Mouse (Mus musculus) lung, embryonic 14.5 days (tissue): ENCODE data around the gene Adgrg3. TPM values are rescaled to one million over a fixed set of nuclear protein-coding genes. Genes with fewer than 3 reads are reported as not detected.
A peak's percentile ranks its signal among the peaks of the same experiment; 100 is the strongest.
"Not testable (repeated sequence)": the region's sequence is repeated elsewhere in the genome, so short reads cannot be mapped to it uniquely, and the experiment has no call there.

Source experiments
- ATAC-seq: fragments of 200-750 bp; cut with Nextera tagmentation; 2 replicates; pipeline ENCODE4 v1.8.0; 2017; ENCODE audit warnings: mild to moderate bottlenecking, moderate TSS enrichment, moderate library complexity; ENCODE audit not compliant: insufficient read depth
- DNase-seq: peaks from one replicate; pipeline ENCODE4 v3.0.0-alpha.2; 2015
- H3K27ac ChIP-seq: fragments of 300-500 bp; sonication (generic); 2 replicates; pipeline ENCODE4 v1.5.1; 2014; ENCODE audit warnings: low read depth, mild to moderate bottlenecking, moderate library complexity
- H3K27me3 ChIP-seq: fragments of 300-500 bp; sonication (generic); 2 replicates; pipeline ENCODE4 v1.6.1; 2014; ENCODE audit warnings: low read length, control low read depth; ENCODE audit not compliant: insufficient read depth
- H3K36me3 ChIP-seq: fragments of 300-500 bp; sonication (generic); 2 replicates; pipeline ENCODE4 v1.6.1; 2014; ENCODE audit warnings: control low read depth; ENCODE audit not compliant: insufficient read depth
- H3K4me1 ChIP-seq: fragments of 300-500 bp; sonication (generic); 2 replicates; pipeline ENCODE4 v1.6.1; 2014; ENCODE audit warnings: antibody characterized with exemption, control low read depth; ENCODE audit not compliant: insufficient read depth
- H3K4me2 ChIP-seq: fragments of 300-500 bp; sonication (generic); 2 replicates; pipeline ENCODE4 v1.6.1; 2014; ENCODE audit warnings: mild to moderate bottlenecking
- H3K4me3 ChIP-seq: fragments of 300-500 bp; sonication (generic); 2 replicates; pipeline ENCODE4 v1.5.1; 2014; ENCODE audit warnings: low read depth, low read length
- H3K9ac ChIP-seq: fragments of 300-500 bp; sonication (generic); 2 replicates; pipeline ENCODE4 v1.6.1; 2014
- H3K9me3 ChIP-seq: fragments of 300-500 bp; sonication (generic); 2 replicates; pipeline ENCODE4 v1.6.1; 2016; ENCODE audit warnings: low read depth, low read length, control low read depth
- CTCF ChIP-seq: IDR thresholded peaks from 2 replicates; pipeline ENCODE4 v1.5.1; 2016; ENCODE audit warnings: antibody characterized with exemption, low read depth
- WGBS: fragments of 180-500 bp; shearing (Covaris S2); extraction: QIAGEN DNeasy Blood & Tissue Kit; methylation state at CpG from one replicate; pipeline ENCODE4 v1.1.7; 2014; 5-methylcytosine and 5-hydroxymethylcytosine counted together
- polyA plus RNA-seq: library from polyadenylated mRNA; unstranded; fragments of >200 nt; fragmentation: Nextera tagmentation; extraction: Ambion mirVana; gene quantifications from 2 replicates; pipeline ENCODE4 v1.2.1, GENCODE M21; 2014

The Adgrg3 gene
- polyA plus RNA-seq, 1 experiment from 2014 or later: 4.0 TPM

- H3K4me1 ChIP-seq: no peaks in the 10 kb centered on the region
- H3K9me3 ChIP-seq: no peaks in the 10 kb centered on the region
- DNase-seq (no peak), ATAC-seq (0 out of 2 replicates have a peak, but pooled peaks have one; percentile 33)
- H3K4me3 ChIP-seq: no peak overlapping the region
- peak overlapping the region; percentile 41 for H3K4me2 ChIP-seq
- H3K9ac ChIP-seq: no peak overlapping the region
- H3K36me3 ChIP-seq: no peaks in the 10 kb centered on the region
- H3K27ac ChIP-seq: no peak overlapping the region; the same call in 1 of the 2 replicates
- TF ChIP-seq CTCF: no peak
- WGBS: 63% methylated on average over 10 of the region's 10 CpGs
- H3K27me3 ChIP-seq: no peaks in the 10 kb centered on the region
Measured at GRCm38 (mm10) chr8:95020821-95021220, 3.3 kb downstream of the Adgrg3 start.

GRCm38 (mm10) chr8:95023201-95023600 is 5.7 kb downstream of the Adgrg3 start:
- no peak for ATAC-seq
- no peaks in the 10 kb centered on the region for H3K9me3 ChIP-seq
- no peak for TF ChIP-seq CTCF
- no peak overlapping the region for H3K4me2 ChIP-seq
- H3K4me1 ChIP-seq: no peaks in the 10 kb centered on the region
- no peak for DNase-seq
- no peaks in the 10 kb centered on the region for H3K27me3 ChIP-seq
- H3K9ac ChIP-seq: no peak overlapping the region
- no peak overlapping the region for H3K27ac ChIP-seq
- WGBS: 15% methylated on average over 8 of the region's 8 CpGs
- no peak overlapping the region for H3K4me3 ChIP-seq
- no peaks in the 10 kb centered on the region for H3K36me3 ChIP-seq

- Histone ChIP-seq H3K27me3 (no peaks in the 10 kb centered on the region), H3K4me2 (no peak overlapping the region), H3K27ac (no peak overlapping the region), H3K36me3 (no peaks in the 10 kb centered on the region), H3K4me3 (no peak overlapping the region), H3K9me3 (no peaks in the 10 kb centered on the region), H3K9ac (no peak overlapping the region), H3K4me1 (no peaks in the 10 kb centered on the region)
- no peak for TF ChIP-seq CTCF
- DNase-seq (no peak), ATAC-seq (no peak)
- WGBS: 74% methylated on average over 4 of the region's 4 CpGs
Measured at GRCm38 (mm10) chr8:95024387-95024786, 6.9 kb downstream of the Adgrg3 start.

GRCm38 (mm10) chr8:95025421-95025820 is 7.9 kb downstream of the Adgrg3 start:
- Histone ChIP-seq H3K9ac (no peak overlapping the region), H3K9me3 (no peaks in the 10 kb centered on the region), H3K36me3 (no peaks in the 10 kb centered on the region), H3K27ac (no peak overlapping the region), H3K4me2 (no peak overlapping the region), H3K4me3 (no peak overlapping the region), H3K27me3 (no peaks in the 10 kb centered on the region), H3K4me1 (no peaks in the 10 kb centered on the region)
- peak; percentile 67 for TF ChIP-seq CTCF
- 68% methylated on average over 2 of the region's 2 CpGs for WGBS
- DNase-seq (peak; percentile 43), ATAC-seq (no peak)

GRCm38 (mm10) chr8:95028391-95028790 is 10.9 kb downstream of the Adgrg3 start:
- H3K9ac ChIP-seq, H3K4me1 ChIP-seq, H3K27ac ChIP-seq, H3K4me3 ChIP-seq, H3K36me3 ChIP-seq, H3K4me2 ChIP-seq, H3K9me3 ChIP-seq, H3K27me3 ChIP-seq, ATAC-seq: not testable (repeated sequence)
- WGBS: 50% methylated on average over 7 of the region's 7 CpGs
- peak; percentile 84 for DNase-seq

GRCm38 (mm10) chr8:95037106-95037925 is 19.8 kb downstream of the Adgrg3 start:
- Histone ChIP-seq H3K27me3 (no peaks in the 10 kb centered on the region), H3K4me2 (no peak overlapping the region), H3K9ac (no peak overlapping the region), H3K4me1 (no peaks in the 10 kb centered on the region), H3K36me3 (no peaks in the 10 kb centered on the region), H3K9me3 (no peaks in the 10 kb centered on the region), H3K27ac (no peak overlapping the region), H3K4me3 (no peak overlapping the region)
- DNase-seq: peak; percentile 56
- WGBS: 54% methylated on average over 7 of the region's 7 CpGs
- TF ChIP-seq CTCF: no peak
- peak; percentile 92 for ATAC-seq

GRCm38 (mm10) chr8:95041883-95042784 is 24.6 kb downstream of the Adgrg3 start:
- H3K27me3 ChIP-seq: no peaks in the 10 kb centered on the region
- H3K9ac ChIP-seq: no peak overlapping the region
- TF ChIP-seq CTCF: no peak
- ATAC-seq (peak; percentile 79), DNase-seq (peak; percentile 55)
- H3K4me1 ChIP-seq: no peaks in the 10 kb centered on the region
- H3K4me2 ChIP-seq: peak overlapping the region; percentile 5; the same call in 1 of the 2 replicates
- H3K9me3 ChIP-seq: no peaks in the 10 kb centered on the region
- peak overlapping the region; percentile 85 for H3K27ac ChIP-seq
- WGBS: 39% methylated on average over 6 of the region's 6 CpGs
- no peak overlapping the region for H3K4me3 ChIP-seq
- H3K36me3 ChIP-seq: no peaks in the 10 kb centered on the region
